Mouse (Mus musculus): ENCODE results near the gene Cnfn. TPM values are rescaled to one million over a fixed set of nuclear protein-coding genes. Genes with fewer than 3 reads are reported as not detected.

Gene Cnfn
- total and polyA plus RNA-seq, 2 experiments: not detected

DNA sequence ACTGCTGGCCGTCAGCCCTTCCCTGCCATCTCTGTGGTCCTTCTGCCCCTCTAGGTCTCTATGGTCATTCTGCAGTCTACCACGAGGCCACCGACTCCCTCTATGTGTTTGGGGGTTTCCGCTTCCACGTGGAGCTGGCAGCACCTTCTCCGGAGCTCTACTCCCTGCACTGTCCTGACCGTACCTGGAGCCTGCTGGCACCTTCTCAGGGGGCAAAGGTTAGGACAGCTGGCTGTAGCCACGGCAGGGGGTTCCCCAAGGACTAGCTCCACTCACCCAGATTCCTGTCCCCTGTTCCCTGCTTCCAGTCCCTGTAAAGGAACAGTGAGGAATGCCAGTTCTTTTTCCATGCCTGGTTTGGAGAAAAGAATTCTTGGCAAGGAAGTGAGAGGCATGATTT is 20.7 kb downstream of the Cnfn start:
- Histone ChIP-seq H3K27me3 (ENCODE audit: control insufficient read depth, insufficient read depth, low read length) (no peaks in the 10 kb centered on the region), H3K9ac (ENCODE audit: low read depth, low read length) (no peak overlapping the region), H3K36me3 (ENCODE audit: control insufficient read depth, insufficient read depth, low read length) (0 out of 2 replicates have a peak, but pooled peaks cover 2% of the 10 kb centered on the region), H3K79me2 (ENCODE audit: control insufficient read depth, insufficient read depth, low read length) (no peaks in the 10 kb centered on the region), H3K27ac (replicated peaks; ENCODE audit: insufficient read depth, low read depth, low read length) (no peak overlapping the region), H3K4me3 (ENCODE audit: insufficient read depth, low read depth, low read length) (no peak overlapping the region), H3K4me1 (ENCODE audit: control insufficient read depth, insufficient read depth, low read length) (no peaks in the 10 kb centered on the region)
- WGBS: 49% methylated on average over 8 of the region's 8 CpGs
- TF ChIP-seq POLR2A (IDR thresholded peaks at IDR 0.05; ENCODE audit: extremely low read depth, insufficient read depth, low read length) (no peak), CTCF (IDR thresholded peaks at IDR 0.05; ENCODE audit: low read depth, low read length) (no peak)
- no peak for DNase-seq (ENCODE audit: extremely low read depth, low read depth, low spot score)

DNA sequence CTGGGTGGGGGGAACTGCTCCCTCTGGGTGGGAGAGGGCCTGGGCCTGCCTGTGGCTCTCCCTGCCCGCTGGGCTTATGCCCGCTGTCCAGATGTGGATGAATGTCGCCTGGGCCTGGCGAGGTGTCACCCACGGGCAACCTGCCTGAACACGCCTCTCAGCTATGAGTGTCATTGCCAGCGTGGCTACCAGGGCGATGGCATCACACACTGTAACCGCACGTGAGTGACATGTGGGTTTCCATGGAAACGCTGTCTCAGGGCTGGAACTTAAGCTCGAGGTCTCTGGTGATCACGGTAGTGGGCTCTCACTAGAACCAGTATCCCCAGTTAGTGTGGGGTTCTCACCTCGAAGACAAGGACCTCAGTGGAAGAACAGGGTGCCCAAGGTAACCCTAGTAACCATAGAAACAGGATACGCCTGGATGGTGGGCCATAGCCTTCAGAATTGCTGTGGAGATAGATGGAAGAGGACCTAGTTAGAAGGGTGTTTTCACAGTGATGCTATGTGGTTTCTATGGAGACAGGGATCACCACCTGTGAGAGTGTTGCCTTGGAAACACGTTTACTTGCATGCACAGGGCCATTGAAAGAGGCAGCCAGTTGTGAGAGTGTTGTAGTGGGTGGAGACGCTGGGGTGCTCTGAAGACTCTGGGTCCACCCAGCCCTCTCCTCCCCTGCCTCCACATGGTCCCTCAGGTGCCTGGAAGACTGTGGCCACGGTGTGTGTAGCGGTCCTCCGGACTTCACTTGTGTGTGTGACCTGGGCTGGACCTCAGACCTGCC is 28.3 kb downstream of the Cnfn start:
- H3K4me1 ChIP-seq (ENCODE audit: control insufficient read depth, insufficient read depth, low read length): no peaks in the 10 kb centered on the region
- no peaks in the 10 kb centered on the region for H3K27me3 ChIP-seq (ENCODE audit: control insufficient read depth, insufficient read depth, low read length)
- H3K36me3 ChIP-seq (ENCODE audit: control insufficient read depth, insufficient read depth, low read length): no peaks in the 10 kb centered on the region; the same call in 1 of the 2 replicates
- no peak overlapping the region for H3K27ac ChIP-seq (replicated peaks; ENCODE audit: insufficient read depth, low read depth, low read length)
- H3K79me2 ChIP-seq (ENCODE audit: control insufficient read depth, insufficient read depth, low read length): no peaks in the 10 kb centered on the region
- 88% methylated on average over 20 of the region's 20 CpGs for whole genome bisulfite sequencing
- DNase-seq (ENCODE audit: extremely low read depth, low read depth, low spot score): no peak
- TF ChIP-seq CTCF (IDR thresholded peaks at IDR 0.05; ENCODE audit: low read depth, low read length) (no peak), POLR2A (IDR thresholded peaks at IDR 0.05; ENCODE audit: extremely low read depth, insufficient read depth, low read length) (no peak)
- H3K9ac ChIP-seq (ENCODE audit: low read depth, low read length): no peak overlapping the region
- no peak overlapping the region for H3K4me3 ChIP-seq (ENCODE audit: insufficient read depth, low read depth, low read length)

DNA sequence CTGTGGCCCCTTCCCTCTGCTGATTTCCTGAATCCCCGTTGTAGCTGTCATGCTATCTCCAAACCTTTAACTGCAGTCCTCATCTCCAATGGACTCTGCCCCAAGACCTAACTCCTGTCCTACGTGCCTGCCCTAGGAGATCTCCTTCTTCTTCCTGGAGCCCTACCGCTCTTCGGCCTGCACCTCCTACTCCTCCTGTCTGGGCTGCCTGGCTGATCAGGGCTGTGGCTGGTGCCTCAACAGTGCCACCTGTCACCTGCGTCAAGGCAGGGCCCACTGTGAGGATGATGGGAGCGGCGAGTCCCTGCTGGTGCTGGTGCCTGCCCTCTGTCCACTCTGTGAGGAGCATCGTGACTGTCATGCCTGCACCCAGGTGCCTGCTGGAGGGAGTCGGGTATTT is 30.2 kb downstream of the Cnfn start:
- no peaks in the 10 kb centered on the region for H3K4me1 ChIP-seq (ENCODE audit: control insufficient read depth, insufficient read depth, low read length)
- H3K36me3 ChIP-seq (ENCODE audit: control insufficient read depth, insufficient read depth, low read length): no peaks in the 10 kb centered on the region; the same call in 1 of the 2 replicates
- no peak overlapping the region for H3K9ac ChIP-seq (ENCODE audit: low read depth, low read length)
- TF ChIP-seq POLR2A (IDR thresholded peaks at IDR 0.05; ENCODE audit: extremely low read depth, insufficient read depth, low read length): no peak
- no peak for TF ChIP-seq CTCF (IDR thresholded peaks at IDR 0.05; ENCODE audit: low read depth, low read length)
- H3K79me2 ChIP-seq (ENCODE audit: control insufficient read depth, insufficient read depth, low read length): no peaks in the 10 kb centered on the region
- H3K4me3 ChIP-seq (ENCODE audit: insufficient read depth, low read depth, low read length): no peak overlapping the region
- 92% methylated on average over 9 of the region's 9 CpGs for whole genome bisulfite sequencing
- H3K27me3 ChIP-seq (ENCODE audit: control insufficient read depth, insufficient read depth, low read length): no peaks in the 10 kb centered on the region
- H3K27ac ChIP-seq (replicated peaks; ENCODE audit: insufficient read depth, low read depth, low read length): no peak overlapping the region
- no peak for DNase-seq (ENCODE audit: extremely low read depth, low read depth, low spot score)

DNA sequence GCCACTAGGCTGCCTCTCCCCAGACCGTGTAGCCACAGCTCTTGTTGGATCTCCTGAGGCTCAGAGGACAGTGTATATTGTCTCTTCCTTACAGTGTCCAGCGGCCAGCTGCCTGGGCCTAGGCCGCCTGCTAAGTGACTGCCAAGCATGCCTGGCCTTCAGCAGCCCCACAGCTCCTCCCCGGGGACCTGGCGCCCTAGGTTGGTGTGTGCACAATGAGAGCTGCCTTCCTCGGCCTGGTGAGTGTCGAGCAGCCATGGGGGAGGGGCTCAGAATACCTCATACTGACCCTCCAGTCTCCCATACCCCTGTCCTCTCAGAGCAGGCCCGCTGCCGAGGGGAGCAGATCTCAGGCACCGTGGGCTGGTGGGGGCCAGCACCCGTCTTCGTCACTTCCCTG is 35.1 kb downstream of the Cnfn start:
- no peak overlapping the region for H3K4me3 ChIP-seq (ENCODE audit: insufficient read depth, low read depth, low read length)
- TF ChIP-seq POLR2A (IDR thresholded peaks at IDR 0.05; ENCODE audit: extremely low read depth, insufficient read depth, low read length) (no peak), CTCF (IDR thresholded peaks at IDR 0.05; ENCODE audit: low read depth, low read length) (no peak)
- DNase-seq (ENCODE audit: extremely low read depth, low read depth, low spot score): no peak
- no peak overlapping the region for H3K27ac ChIP-seq (replicated peaks; ENCODE audit: insufficient read depth, low read depth, low read length)
- no peaks in the 10 kb centered on the region for H3K36me3 ChIP-seq (ENCODE audit: control insufficient read depth, insufficient read depth, low read length)
- no peaks in the 10 kb centered on the region for H3K27me3 ChIP-seq (ENCODE audit: control insufficient read depth, insufficient read depth, low read length)
- no peaks in the 10 kb centered on the region for H3K4me1 ChIP-seq (ENCODE audit: control insufficient read depth, insufficient read depth, low read length)
- no peak overlapping the region for H3K9ac ChIP-seq (ENCODE audit: low read depth, low read length)
- no peaks in the 10 kb centered on the region for H3K79me2 ChIP-seq (ENCODE audit: control insufficient read depth, insufficient read depth, low read length)
- WGBS: 90% methylated on average over 12 of the region's 12 CpGs

DNA sequence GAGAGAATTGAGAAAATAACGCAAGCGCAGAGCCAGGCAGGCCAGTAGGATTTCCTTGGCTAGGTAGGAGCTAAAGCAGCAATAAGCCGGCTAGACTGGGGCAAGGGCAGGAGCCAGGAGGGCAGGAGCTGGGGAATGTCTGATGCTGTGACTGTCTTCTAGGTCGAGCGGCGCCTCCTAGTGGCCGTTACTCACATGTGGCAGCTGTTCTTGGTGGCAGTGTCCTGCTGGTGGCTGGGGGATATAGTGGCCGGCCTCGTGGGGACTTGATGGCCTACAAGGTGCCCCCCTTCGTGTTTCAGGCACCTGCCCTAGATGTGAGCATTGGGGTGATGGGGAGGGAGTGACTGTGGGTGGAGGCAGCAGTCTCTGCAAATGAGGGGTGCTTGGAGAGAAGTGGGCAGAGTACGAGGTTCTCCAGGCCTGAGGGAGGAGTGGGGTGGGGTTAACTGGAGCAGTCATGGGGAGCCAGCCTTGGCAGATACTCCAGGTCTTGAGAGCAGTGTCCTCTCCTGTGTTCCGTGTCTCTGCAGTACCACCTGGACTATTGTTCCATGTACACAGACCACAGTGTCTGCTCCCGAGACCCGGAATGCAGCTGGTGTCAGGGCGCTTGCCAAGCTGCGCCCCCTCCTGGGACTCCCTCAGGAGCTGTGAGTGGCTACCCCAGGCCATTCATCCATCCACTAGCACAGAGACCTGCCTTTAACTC is 35.8 kb downstream of the Cnfn start:
- Histone ChIP-seq H3K27ac (replicated peaks; ENCODE audit: insufficient read depth, low read depth, low read length) (no peak overlapping the region), H3K79me2 (ENCODE audit: control insufficient read depth, insufficient read depth, low read length) (no peaks in the 10 kb centered on the region), H3K36me3 (ENCODE audit: control insufficient read depth, insufficient read depth, low read length) (no peaks in the 10 kb centered on the region), H3K4me1 (ENCODE audit: control insufficient read depth, insufficient read depth, low read length) (no peaks in the 10 kb centered on the region), H3K9ac (ENCODE audit: low read depth, low read length) (no peak overlapping the region), H3K27me3 (ENCODE audit: control insufficient read depth, insufficient read depth, low read length) (no peaks in the 10 kb centered on the region), H3K4me3 (ENCODE audit: insufficient read depth, low read depth, low read length) (no peak overlapping the region)
- peak; percentile 87 for TF ChIP-seq CTCF (IDR thresholded peaks at IDR 0.05; ENCODE audit: low read depth, low read length)
- TF ChIP-seq POLR2A (IDR thresholded peaks at IDR 0.05; ENCODE audit: extremely low read depth, insufficient read depth, low read length): no peak
- WGBS: 50% methylated on average over 16 of the region's 16 CpGs
- peak; percentile 52 for DNase-seq (ENCODE audit: extremely low read depth, low read depth, low spot score)
